Mouse (Mus musculus): Measurements from ENCODE around the gene Dgki.

- TF ChIP-seq CTCF (IDR thresholded peaks at IDR 0.05; ENCODE audit: extremely low read depth, insufficient read length, insufficient replicate concordance, low read depth, low read length) = no peak
- no peak for TF ChIP-seq POLR2A (IDR thresholded peaks at IDR 0.05; ENCODE audit: low read depth, low read length)
Measured at GRCm38 (mm10) chr6:37030402-37030801, 269.6 kb downstream of the Dgki start.
